Mouse (Mus musculus): ENCODE results near the gene Ncor2. TPM values are rescaled to one million over a fixed set of nuclear protein-coding genes. Genes with fewer than 3 reads are reported as not detected.
A peak's percentile ranks its signal among the peaks of the same experiment; 100 is the strongest.

Ncor2 gene
- polyA plus RNA-seq, 1 experiment from 2014 or later = 17.0 TPM

DNA sequence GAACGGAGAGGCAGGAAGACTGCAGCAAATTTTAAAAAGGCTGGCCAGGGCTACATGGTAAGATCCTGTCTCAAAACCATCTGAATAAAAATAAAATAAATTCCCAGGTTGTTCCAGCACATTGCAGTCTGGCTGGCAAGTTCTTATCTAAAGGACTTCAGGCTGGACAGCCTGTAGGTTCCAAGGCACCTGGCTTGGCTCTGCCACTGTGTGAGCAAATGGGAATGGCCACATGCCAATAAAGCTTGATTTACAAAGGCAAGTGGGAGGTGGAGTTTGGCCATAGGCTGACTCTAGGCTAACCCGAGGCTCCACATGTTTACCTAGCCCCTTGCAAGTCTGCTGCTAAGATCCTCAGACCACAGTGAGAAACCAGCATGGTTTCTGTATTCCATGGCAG lies 108.6 kb downstream of the Ncor2 start:
- Histone ChIP-seq H3K4me2 (no peak overlapping the region), H3K9me3 (no peaks in the 10 kb centered on the region), H3K36me3 (peaks cover 49% of the 10 kb centered on the region), H3K27ac (replicated peaks) (peak overlapping the region; percentile 61), H3K27me3 (replicated peaks) (no peaks in the 10 kb centered on the region), H3K9ac (peak overlapping the region; percentile 25; the same call in 1 of the 2 replicates), H3K4me3 (no peak overlapping the region), H3K4me1 (peaks cover 78% of the 10 kb centered on the region)
- ATAC-seq (ENCODE audit: extremely low read depth, insufficient number of reproducible peaks, low FRiP score, low TSS enrichment) = no peak
- 43% methylated on average over 2 of the region's 2 CpGs for WGBS

DNA sequence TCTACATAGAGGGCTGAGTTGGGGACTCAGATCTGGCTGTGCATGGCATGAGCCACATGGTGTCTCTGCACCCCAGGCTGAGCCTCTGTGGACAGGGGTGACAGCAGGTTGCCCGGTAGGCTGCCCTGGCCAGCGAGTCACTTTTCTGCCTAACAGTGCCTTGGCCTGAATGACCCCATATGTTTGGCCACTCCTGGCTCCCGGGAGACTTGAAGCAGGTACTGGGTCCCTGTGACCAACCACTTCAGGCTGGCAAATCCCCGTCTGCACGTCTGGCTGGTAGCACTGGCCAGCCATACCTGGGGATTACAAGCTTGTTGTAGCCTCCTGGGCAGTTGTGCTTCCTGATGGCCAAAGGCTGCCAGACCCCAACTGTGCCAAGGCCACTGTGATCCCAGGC lies 109.1 kb downstream of the Ncor2 start:
- Histone ChIP-seq H3K4me1 (peaks cover 74% of the 10 kb centered on the region), H3K27me3 (replicated peaks) (no peaks in the 10 kb centered on the region), H3K4me3 (no peak overlapping the region), H3K4me2 (no peak overlapping the region), H3K9ac (peak overlapping the region; percentile 25; the same call in 1 of the 2 replicates), H3K27ac (replicated peaks) (peak overlapping the region; percentile 61), H3K9me3 (no peaks in the 10 kb centered on the region), H3K36me3 (peaks cover 51% of the 10 kb centered on the region)
- WGBS = 80% methylated on average over 5 of the region's 5 CpGs
- ATAC-seq (ENCODE audit: extremely low read depth, insufficient number of reproducible peaks, low FRiP score, low TSS enrichment) = no peak

DNA sequence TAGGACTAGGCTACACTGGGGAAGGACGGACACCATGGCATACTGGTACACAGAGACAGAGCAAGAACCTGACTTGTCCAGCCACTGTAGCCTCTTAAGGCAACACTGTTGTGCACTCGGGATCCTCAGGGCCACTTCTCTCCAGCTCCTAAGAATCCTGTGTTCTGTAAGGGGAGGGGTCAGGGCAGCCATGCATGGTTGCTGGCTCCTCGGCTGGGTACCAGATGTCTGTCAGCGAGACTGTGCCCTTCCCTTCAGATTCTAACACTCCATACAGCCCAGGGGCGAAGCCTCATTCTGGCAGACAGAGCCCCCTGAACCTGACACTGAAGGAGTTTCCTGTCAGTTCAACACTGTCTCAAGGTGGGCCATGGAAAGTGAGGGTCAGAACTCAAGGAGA lies 109.6 kb downstream of the Ncor2 start:
- H3K4me2 ChIP-seq = no peak overlapping the region
- H3K27ac ChIP-seq (replicated peaks) = peak overlapping the region; percentile 61; the same call in 1 of the 2 replicates
- H3K27me3 ChIP-seq (replicated peaks) = no peaks in the 10 kb centered on the region
- ATAC-seq (ENCODE audit: extremely low read depth, insufficient number of reproducible peaks, low FRiP score, low TSS enrichment) = no peak
- peak overlapping the region; percentile 25; the same call in 1 of the 2 replicates for H3K9ac ChIP-seq
- no peaks in the 10 kb centered on the region for H3K9me3 ChIP-seq
- H3K36me3 ChIP-seq = peaks cover 54% of the 10 kb centered on the region
- 77% methylated on average over 5 of the region's 5 CpGs for WGBS
- no peak overlapping the region for H3K4me3 ChIP-seq
- peaks cover 69% of the 10 kb centered on the region for H3K4me1 ChIP-seq

DNA sequence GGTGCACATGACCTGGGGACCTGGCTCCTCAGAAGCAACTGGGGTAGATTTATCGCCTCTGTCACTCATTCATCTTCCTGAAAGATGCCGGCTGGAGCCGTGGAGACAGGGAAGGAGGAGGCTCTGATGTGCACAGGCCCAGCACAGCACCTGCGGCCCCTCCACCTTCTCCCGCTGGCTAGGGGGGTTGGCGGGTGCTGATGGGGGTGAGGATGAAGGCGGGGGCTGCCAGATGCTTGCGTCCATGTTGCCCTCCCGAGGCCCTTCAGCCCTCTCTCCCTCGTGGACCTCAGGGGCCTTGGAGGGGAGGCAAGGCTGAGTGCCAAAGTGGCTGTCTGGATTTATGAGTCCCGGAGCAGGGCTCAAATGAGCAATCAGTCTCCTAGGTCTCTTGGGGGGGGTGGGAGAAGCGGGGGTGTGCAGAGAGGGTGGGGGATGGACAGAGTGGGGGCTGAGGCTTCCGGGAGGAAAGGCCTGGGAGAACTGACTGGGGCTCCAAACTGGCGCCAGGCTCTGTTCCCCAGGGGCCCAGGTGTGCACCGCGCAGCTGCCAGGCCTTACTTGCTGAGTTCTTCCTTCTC lies 110.6 kb downstream of the Ncor2 start:
- Histone ChIP-seq H3K9ac (peak overlapping the region; percentile 25), H3K9me3 (no peaks in the 10 kb centered on the region), H3K4me3 (no peak overlapping the region), H3K27me3 (replicated peaks) (no peaks in the 10 kb centered on the region), H3K27ac (replicated peaks) (peak overlapping the region; percentile 68), H3K4me1 (peaks cover 62% of the 10 kb centered on the region), H3K4me2 (no peak overlapping the region), H3K36me3 (peaks cover 59% of the 10 kb centered on the region)
- no peak for ATAC-seq (ENCODE audit: extremely low read depth, insufficient number of reproducible peaks, low FRiP score, low TSS enrichment)
- 63% methylated on average over 16 of the region's 16 CpGs for WGBS

DNA sequence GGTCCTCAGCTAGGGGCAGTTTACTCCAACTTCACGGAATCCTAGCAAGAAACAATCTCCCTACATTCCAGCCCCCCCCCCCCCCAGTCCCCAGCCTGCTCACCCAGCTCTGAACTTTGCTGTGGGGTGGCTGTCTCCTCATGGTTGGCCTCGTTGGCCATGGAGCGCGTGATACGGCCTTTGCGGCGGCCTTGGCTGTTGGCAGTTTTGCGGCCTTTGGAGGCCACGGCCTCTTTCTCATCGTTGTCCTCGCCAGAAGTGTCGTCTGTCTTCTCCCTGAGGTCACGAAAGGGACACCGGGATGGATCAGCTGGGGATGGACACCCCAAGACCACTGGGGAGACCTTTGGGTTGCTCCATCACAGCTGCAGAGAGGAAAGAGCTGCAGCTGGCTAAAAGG lies 111.3 kb downstream of the Ncor2 start:
- Histone ChIP-seq H3K4me2 (no peak overlapping the region), H3K27me3 (replicated peaks) (no peaks in the 10 kb centered on the region), H3K9ac (no peak overlapping the region), H3K9me3 (no peaks in the 10 kb centered on the region), H3K4me3 (no peak overlapping the region), H3K27ac (replicated peaks) (0 out of 2 replicates have a peak overlapping the region, but pooled peaks have one; percentile 6), H3K4me1 (peaks cover 62% of the 10 kb centered on the region), H3K36me3 (peaks cover 59% of the 10 kb centered on the region)
- 79% methylated on average over 14 of the region's 14 CpGs for WGBS
- ATAC-seq (ENCODE audit: extremely low read depth, insufficient number of reproducible peaks, low FRiP score, low TSS enrichment) = no peak

DNA sequence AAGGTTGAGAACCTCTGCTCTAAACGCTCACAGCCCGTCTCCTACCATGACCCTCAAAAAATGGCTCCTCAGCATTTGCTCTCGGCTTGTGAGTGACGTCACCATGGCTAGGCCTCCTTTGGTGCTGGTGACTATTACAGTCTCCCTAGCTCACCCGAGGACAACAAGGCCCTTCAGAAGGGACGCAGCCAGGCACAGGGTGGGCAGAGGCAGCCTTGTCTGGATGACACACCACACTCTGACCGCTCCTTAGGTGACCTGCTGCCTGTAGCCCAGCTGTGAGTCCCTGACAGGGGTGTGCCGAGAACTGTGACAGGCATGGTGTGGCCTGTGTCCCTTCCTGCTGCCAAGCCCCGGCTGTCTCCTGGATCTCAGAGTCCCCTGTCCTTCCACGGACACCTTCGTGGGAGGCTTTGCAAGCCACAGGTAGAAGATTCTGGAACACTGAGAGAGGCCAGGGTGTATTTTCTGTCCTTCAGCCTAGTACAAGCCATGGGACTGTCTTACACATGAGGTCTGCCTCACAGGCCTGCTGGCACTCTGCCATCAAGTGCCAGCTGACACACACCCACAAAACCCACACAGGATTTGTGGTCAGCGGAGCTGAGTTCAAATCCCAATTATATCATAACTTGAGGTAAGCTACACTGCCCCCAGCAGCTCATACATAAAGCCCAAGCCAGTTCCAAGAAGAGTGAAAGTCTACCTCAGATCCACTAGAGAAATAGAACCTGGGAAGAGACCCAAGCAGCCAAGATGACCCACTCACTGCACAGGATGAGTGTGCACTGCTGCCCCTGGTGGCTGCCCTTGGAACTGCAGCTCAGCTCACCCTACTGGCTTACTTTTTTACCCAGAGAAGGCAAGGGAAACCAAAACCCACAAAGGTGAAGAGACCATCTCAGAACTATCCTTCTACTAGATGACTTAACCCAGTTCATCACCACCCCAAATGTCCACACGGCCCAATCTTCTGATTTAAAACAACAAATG lies 112.2 kb downstream of the Ncor2 start:
- WGBS = 90% methylated on average over 13 of the region's 13 CpGs
- no peak for ATAC-seq (ENCODE audit: extremely low read depth, insufficient number of reproducible peaks, low FRiP score, low TSS enrichment)
- Histone ChIP-seq H3K27me3 (replicated peaks) (no peaks in the 10 kb centered on the region), H3K27ac (replicated peaks) (no peak overlapping the region), H3K36me3 (peaks cover 59% of the 10 kb centered on the region), H3K4me1 (peaks cover 59% of the 10 kb centered on the region), H3K4me2 (no peak overlapping the region), H3K9me3 (no peaks in the 10 kb centered on the region), H3K9ac (no peak overlapping the region), H3K4me3 (no peak overlapping the region)

DNA sequence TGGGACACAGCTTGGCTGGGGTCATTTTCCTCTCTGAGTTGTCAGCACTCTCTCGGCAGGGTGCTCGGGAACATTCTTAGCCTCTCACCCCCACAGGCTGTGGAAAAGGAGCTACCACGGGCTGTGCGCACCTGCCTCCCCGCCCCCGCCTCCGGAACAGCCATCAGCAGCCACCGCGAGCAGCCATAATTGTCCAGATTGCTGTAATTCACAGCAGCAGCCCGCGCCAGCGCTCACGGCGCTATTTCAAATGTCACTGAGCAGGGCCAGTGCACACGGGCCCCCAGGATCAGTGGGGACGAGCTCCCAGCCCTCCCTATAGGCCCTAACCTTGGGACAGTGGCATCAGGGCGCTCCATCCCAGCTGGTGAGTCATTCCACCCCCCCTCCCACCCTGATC lies 116.0 kb downstream of the Ncor2 start:
- WGBS = 55% methylated on average over 17 of the region's 17 CpGs
- ATAC-seq (ENCODE audit: extremely low read depth, insufficient number of reproducible peaks, low FRiP score, low TSS enrichment) = no peak

DNA sequence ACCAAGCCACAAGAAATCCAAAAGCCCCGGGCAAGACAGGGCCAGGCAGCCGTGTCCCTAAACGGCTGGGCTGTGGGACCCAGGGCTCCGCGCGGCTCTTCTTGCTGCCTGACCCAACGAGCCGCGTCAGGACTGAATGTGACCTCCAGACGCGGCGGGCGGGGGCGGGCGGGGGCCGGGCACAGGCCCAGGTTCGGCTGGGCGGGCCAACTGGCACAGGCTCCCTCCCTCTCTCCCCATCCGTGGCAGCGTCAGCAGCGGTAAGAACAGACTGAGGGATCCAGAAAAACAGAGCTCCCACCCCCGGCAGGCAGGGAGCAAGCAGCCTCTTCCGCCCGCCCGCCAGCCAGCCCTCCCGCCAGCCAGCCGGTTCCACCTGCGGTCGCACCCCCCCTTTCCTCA lies 120.8 kb downstream of the Ncor2 start:
- H3K4me3 ChIP-seq = peak overlapping the region; percentile 45
- H3K9ac ChIP-seq = peak overlapping the region; percentile 79
- ATAC-seq (ENCODE audit: extremely low read depth, insufficient number of reproducible peaks, low FRiP score, low TSS enrichment) = no peak
- H3K27me3 ChIP-seq (replicated peaks) = no peaks in the 10 kb centered on the region
- H3K4me2 ChIP-seq = peak overlapping the region; percentile 69
- H3K9me3 ChIP-seq = no peaks in the 10 kb centered on the region
- peak overlapping the region; percentile 70 for H3K27ac ChIP-seq (replicated peaks)
- peaks cover 26% of the 10 kb centered on the region for H3K36me3 ChIP-seq
- H3K4me1 ChIP-seq = peaks cover 90% of the 10 kb centered on the region
- WGBS = 3% methylated on average over 29 of the region's 29 CpGs

More for the DNA sequence above, 116.0 kb downstream of the Ncor2 start:
- Histone ChIP-seq H3K9me3 (no peaks in the 10 kb centered on the region), H3K27me3 (replicated peaks) (no peaks in the 10 kb centered on the region), H3K4me3 (no peak overlapping the region), H3K36me3 (peaks cover 52% of the 10 kb centered on the region), H3K27ac (replicated peaks) (no peak overlapping the region), H3K4me2 (no peak overlapping the region), H3K9ac (no peak overlapping the region), H3K4me1 (peaks cover 52% of the 10 kb centered on the region)

DNA sequence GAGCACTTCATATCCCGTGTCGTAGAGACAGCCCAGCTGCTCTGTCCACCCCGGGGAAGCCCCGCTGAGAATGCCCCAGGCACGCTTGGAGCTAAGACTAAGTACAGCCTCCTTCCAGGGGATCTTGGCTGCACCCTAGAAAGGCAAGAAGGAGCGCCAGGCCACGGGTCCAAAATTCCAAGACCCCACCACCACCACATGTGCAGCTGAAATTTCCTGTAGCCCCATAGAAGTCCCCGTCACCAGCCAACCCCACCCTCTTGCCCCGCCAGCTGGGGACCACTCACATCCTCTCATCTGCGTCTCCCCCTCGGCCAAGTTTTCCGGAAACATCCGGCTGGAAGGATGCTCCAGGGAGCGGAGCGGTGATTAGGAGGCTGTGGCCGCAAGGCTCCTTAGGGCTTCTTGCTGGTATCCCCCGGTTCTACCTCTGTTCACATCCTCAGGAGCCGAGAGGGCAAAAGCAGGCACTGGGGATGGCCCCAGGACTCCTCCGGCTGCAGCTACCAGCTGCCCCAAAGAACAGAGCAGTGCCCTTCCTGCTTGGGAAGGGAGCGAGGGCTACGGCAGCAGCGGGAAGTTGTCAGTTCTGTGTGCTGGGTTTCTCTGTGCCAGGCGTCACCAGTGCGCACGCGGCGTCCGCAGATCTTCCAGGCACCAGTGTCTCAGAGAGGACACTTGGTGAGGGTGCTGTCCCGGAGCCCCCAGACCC lies 121.3 kb downstream of the Ncor2 start:
- no peaks in the 10 kb centered on the region for H3K27me3 ChIP-seq (replicated peaks)
- peak overlapping the region; percentile 70 for H3K27ac ChIP-seq (replicated peaks)
- peaks cover 32% of the 10 kb centered on the region for H3K36me3 ChIP-seq
- H3K4me3 ChIP-seq = peak overlapping the region; percentile 45
- 13% methylated on average over 29 of the region's 29 CpGs for WGBS
- H3K4me2 ChIP-seq = peak overlapping the region; percentile 69
- H3K9ac ChIP-seq = peak overlapping the region; percentile 79
- peaks cover 90% of the 10 kb centered on the region for H3K4me1 ChIP-seq
- ATAC-seq (ENCODE audit: extremely low read depth, insufficient number of reproducible peaks, low FRiP score, low TSS enrichment) = no peak
- H3K9me3 ChIP-seq = no peaks in the 10 kb centered on the region

DNA sequence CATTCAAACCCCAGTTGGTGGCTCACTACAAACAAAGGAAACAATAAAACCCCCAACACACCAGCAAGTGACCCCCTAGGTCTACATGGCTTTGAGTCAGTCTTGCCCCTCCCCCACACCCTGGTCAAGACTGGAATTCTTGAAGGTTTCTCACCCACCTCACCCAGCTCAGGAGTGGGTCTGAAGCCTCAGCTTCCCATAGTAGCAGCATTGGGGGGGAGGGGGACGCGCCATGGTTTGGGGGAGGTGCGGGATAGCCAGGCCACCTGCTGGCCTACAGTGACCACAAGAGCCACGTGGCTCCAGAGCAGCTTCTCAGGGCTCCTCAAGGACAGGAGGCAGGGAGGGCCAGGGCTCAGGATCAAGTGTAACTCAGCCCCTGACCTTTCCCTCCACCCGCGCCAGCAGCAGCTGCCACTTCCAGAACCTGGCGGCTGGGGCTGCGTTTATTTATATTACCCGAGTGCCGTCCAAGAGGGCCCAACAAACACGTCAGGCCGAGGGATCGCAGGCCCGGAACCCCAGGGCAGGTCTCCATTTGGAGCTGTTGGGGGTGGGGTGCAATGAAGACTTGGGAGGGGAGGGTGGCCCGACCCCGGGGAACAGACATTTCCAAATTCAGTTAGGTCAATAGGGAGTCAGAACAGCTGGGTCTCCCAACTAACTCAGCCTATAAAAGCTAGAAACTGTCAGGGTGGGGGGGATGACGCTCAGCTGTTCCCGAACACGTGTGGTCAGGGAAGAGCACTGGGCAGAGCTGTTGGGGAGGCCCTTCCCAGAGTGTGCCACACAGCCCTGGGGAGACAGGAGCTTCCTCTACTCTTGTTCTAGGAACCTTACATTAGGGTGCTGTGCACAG lies 122.1 kb downstream of the Ncor2 start:
- Histone ChIP-seq H3K27me3 (replicated peaks) (no peaks in the 10 kb centered on the region), H3K4me2 (peak overlapping the region; percentile 69), H3K27ac (replicated peaks) (peak overlapping the region; percentile 60), H3K4me3 (peak overlapping the region; percentile 45), H3K9ac (peak overlapping the region; percentile 79), H3K4me1 (peaks cover 93% of the 10 kb centered on the region), H3K36me3 (peaks cover 33% of the 10 kb centered on the region), H3K9me3 (no peaks in the 10 kb centered on the region)
- ATAC-seq (ENCODE audit: extremely low read depth, insufficient number of reproducible peaks, low FRiP score, low TSS enrichment) = no peak
- WGBS = 19% methylated on average over 19 of the region's 19 CpGs
